Mouse (Mus musculus) ZHBTc4 (cell line): ENCODE results near the gene Lemd1.

Experiments
- DNase-seq: peaks from one replicate; pipeline ENCODE4 v3.0.0-alpha.2; 2011; ENCODE audit warnings: low read depth, low spot score

Gene Lemd1

GRCm38 (mm10) chr1:132287991-132288451 is 96.8 kb downstream of the Lemd1 start:
- peak; percentile 88 for DNase-seq

GRCm38 (mm10) chr1:132289965-132290364 is 98.7 kb downstream of the Lemd1 start:
- DNase-seq = no peak

- DNase-seq = peak; percentile 77
Measured at GRCm38 (mm10) chr1:132290921-132291675, 99.9 kb downstream of the Lemd1 start.

- peak; percentile 56 for DNase-seq
Measured at GRCm38 (mm10) chr1:132291706-132292105, 100.5 kb downstream of the Lemd1 start.

GRCm38 (mm10) chr1:132292318-132293129 is 101.3 kb downstream of the Lemd1 start:
- DNase-seq = peak; percentile 91

GRCm38 (mm10) chr1:132295506-132295905 is 104.3 kb downstream of the Lemd1 start:
- no peak for DNase-seq

- DNase-seq = peak; percentile 38
Measured at GRCm38 (mm10) chr1:132296051-132296450, 104.8 kb downstream of the Lemd1 start.

- peak; percentile 40 for DNase-seq
Measured at GRCm38 (mm10) chr1:132298425-132298800, 107.2 kb downstream of the Lemd1 start, which contains the start of gene Klhdc8a. Gene Klhdc8a, plus strand, starts transcription at chr1:132298626.

GRCm38 (mm10) chr1:132298801-132299464 is 107.7 kb downstream of the Lemd1 start:
- DNase-seq = peak; percentile 33

GRCm38 (mm10) chr1:132299744-132300143 is 108.5 kb downstream of the Lemd1 start:
- DNase-seq = no peak

GRCm38 (mm10) chr1:132301242-132301641 is 110.0 kb downstream of the Lemd1 start:
- DNase-seq = no peak

- DNase-seq = no peak
Measured at GRCm38 (mm10) chr1:132302341-132302866, 111.2 kb downstream of the Lemd1 start.

GRCm38 (mm10) chr1:132304618-132305214 is 113.5 kb downstream of the Lemd1 start:
- peak; percentile 62 for DNase-seq

- DNase-seq = peak; percentile 76
Measured at GRCm38 (mm10) chr1:132306160-132306559, 114.9 kb downstream of the Lemd1 start.

GRCm38 (mm10) chr1:132306808-132307207 is 115.6 kb downstream of the Lemd1 start:
- peak; percentile 53 for DNase-seq

GRCm38 (mm10) chr1:132307962-132308361 is 116.7 kb downstream of the Lemd1 start:
- DNase-seq = no peak

GRCm38 (mm10) chr1:132308674-132309073 is 117.4 kb downstream of the Lemd1 start:
- DNase-seq = no peak
